Mouse (Mus musculus) brain, embryonic 18.5 days (tissue): ENCODE data around the gene Prmt1.

Source experiments
- DNase-seq: peaks from one replicate; pipeline ENCODE4 v3.0.0-alpha.2; 2012; ENCODE audit warnings: low read depth, low spot score

Gene Prmt1

DNA sequence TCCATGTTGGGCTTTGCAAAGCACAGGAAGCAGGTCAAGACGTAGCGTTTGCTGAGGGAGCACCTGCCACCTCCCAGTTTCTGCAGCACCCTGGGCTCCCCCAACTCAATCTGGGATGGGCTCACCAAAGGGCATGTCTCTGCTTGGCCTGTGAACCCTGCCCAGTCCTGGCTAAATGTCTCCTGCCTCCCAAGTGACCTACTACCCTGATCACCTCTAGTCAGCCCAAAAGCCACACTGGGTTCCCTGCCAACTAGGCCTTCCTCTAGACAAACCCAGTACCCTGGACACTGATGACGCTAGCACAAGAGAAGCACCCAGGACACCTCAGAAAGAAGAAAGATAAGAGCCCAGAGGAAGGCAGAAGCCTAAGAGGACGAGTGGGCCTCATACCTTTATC is 26.5 kb upstream of the Prmt1 start:
- DNase-seq, result no peak

DNA sequence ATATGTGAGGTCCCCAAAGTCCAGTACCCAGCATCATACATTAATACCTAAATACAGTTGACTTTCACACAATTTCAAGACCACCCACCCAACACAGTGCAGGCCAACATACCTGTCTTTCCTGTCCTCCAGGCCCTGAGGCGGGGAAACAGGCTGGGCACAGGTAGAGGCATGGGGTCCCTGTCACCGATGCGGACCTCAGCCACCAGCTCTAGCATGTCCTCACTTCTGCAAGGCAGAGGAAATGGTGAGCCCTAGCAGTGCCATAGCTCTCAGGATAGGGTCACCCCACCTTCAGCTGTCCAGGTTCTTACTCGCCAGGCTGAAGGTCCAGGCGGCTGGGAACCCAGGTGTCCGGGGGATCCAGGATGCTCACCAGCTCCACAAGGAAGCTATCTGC is 25.6 kb upstream of the Prmt1 start:
- no peak for DNase-seq

DNA sequence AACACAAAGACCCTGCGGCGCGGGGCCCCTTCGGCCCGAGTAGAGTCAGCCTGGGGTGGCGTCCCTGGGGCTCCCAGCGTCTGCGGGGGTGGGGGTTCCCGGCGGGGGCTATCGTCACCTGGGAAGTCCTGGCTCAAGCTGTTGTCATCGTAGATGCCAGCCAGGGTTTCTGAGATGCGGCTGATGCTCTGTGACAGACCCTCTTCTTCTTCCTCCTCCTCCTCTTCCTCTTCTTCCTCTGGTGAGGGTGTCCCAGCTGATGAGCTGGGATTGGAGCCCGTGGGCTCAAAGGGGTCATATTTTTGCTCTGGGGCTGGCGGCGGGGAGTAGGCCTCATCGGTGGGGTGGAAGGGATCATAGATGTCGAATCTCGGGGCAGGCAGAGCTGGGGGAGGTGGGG is 22.0 kb upstream of the Prmt1 start:
- DNase-seq, result no peak

DNA sequence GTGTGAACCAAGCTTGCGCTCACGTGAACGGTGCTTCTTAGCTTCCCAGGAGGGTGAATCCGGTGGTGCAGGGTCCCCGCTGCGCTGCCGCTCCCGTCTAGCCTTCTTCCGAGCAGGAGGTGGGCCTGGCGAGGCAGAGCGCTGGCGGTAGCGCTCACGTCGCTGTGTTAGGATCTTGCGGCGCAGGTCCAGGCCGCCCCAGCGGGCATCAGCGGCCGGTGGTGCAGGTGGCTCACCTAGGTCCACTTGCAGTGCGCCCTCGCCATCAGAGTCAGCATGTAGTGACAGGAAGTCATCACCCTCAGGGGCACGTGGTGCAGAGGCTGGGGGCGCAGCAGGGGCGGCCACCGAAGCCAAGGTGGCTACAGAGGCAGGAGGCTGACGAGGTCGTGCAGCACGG is 21.5 kb upstream of the Prmt1 start:
- DNase-seq, result no peak

DNA sequence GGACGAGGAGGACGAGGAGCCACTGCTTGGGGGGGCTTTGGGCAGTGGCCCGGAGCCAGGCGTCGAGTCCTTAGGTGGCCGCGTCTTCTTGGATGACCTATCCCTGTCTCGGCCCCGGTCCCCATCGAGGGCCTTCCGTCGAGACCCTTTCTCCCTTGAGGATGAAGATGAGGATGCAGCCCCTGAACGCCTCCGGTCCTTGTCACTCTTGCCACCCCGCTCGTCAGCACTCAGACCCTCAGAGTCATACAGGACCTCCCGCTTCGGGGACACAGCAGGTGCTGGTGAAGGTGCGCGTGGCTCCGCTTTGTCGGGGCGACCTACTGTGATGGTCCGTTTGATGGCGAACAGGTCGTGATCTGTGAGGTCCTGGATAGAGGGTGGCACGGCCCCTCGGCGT is 20.8 kb upstream of the Prmt1 start:
- DNase-seq, result no peak

DNA sequence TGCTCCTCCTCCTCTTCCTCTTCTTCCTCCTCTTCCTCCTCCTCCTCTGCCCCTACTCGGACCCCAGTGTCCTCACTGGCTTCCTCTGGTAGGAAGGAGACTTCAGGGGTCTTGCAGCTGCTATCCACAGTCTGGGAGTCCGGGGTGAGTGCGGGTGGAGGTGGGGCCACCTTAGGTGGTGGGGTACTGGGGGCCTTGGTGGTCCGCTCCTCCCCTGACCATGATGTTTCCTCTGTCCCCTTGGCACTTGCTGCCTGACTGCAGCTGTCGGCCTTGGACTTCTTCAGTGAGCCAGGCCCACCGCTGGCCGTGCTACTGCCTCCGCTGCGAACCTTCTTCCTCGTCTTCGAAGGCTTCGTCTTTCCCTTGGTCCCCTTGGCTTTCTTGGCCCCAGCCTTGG is 20.1 kb upstream of the Prmt1 start:
- no peak for DNase-seq

DNA sequence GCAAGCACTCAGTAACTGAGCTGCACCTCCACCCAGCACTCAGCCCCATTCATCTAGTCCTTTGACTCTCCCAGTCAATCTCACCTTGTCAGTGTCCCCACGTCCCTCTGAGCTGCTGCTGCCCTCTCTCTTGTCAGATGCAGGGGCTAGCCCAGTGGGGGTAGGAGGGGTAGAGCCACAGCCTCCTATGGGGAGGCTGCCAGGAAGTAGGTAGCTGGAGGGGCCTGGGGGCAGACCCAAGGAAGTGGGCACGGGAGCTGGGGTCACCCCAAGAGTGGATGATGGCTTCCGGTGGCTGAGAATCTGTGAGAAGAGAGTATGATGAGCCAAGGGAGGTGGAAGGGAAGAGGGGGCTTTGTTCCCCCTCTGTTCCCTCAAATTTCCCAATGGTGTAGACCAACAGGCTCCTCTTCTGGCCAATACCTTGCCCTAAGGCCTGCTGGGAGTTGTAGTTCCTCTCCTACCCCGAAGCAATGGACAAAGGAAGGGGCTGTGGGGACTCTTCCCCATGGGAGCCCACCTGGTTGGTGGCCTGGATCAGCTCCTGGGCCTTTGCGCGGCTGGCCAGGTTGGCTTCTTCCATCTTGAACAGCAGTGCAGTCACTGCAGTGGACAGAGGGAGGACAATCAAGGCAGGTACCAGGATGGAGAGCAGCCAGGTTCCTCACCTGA is 19.1 kb upstream of the Prmt1 start:
- DNase-seq, result no peak

DNA sequence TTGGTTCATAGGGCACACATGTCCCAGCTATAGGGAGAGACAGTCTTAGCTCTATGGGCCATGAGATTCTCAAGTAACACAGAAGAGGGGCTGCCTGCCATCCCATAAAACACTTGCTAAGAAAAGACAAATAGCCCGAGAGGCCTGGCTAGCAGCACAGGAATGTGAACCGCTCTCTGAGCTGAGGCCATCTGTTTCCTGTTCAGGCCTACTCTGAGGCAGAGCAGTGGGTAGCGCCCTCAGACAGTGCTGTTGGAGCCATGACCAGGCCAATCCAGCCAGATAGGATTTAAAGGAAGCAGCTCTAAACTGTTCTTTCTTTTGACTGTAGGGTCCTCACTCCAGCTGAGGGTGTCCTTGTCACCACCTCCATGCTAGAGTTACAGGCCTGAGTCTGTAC is 18.2 kb upstream of the Prmt1 start:
- no peak for DNase-seq

DNA sequence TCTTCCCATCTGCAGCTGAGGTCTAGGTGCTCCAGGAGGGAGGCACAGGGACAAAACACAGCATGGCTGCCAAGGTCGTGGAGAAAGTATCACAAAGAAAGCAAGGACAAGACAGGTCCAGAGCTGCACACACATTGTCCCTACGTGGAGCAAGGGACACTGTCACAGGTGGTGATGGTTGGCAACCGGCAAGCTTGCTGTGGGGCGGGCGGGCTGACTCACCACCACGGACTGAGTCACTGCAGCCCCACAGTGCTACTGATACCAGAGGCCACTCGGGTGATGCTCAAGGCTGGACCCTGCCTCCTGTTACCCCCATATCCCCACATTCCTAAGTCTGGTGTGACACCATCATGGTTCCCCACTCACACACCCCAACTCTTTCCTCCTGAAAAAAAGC is 16.1 kb upstream of the Prmt1 start:
- no peak for DNase-seq

DNA sequence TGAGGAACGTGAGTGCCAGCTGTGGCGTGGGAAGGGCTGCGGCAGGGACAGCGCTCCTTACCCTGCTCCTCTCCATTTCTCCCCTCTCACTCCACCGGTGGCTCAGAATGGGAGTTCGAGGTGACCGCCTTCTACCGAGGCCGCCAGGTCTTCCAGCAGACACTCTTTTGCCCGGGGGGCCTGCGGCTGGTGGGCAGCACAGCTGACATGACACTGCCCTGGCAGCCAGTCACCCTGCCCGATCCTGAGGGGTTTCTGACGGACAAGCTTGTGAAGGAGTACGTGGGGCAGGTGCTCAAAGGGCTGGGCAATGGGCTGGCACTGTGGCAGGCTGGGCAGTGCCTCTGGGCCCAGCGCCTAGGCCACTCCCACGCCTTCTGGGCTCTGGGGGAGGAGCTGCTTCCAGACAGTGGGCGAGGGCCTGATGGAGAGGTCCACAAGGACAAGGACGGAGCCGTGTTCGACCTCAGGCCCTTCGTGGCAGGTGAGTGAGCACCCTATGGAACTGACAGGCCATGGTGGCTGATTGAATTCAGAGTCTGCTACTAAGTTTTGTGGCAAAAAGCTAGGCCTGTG is 14.3 kb upstream of the Prmt1 start:
- DNase-seq, result no peak

DNA sequence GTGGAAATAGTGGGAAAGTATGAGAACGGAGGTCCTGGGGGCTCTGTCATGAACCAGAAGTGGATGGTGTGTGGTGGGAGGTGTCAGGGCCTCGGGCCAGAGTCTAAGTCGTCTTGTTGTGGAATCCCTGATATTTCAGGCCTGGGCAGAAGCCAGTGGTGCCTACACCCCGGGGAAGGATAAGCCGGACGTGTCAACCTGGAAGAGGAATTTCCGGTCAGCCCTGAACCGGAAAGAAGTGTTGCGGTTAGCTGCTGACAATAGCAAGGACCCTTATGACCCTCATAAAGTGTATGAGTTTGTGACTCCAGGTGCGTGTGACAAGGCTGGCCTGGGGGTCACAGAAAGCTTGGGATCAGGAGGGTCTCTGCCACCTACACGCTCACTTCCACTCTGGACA is 13.4 kb upstream of the Prmt1 start:
- DNase-seq, result no peak

DNA sequence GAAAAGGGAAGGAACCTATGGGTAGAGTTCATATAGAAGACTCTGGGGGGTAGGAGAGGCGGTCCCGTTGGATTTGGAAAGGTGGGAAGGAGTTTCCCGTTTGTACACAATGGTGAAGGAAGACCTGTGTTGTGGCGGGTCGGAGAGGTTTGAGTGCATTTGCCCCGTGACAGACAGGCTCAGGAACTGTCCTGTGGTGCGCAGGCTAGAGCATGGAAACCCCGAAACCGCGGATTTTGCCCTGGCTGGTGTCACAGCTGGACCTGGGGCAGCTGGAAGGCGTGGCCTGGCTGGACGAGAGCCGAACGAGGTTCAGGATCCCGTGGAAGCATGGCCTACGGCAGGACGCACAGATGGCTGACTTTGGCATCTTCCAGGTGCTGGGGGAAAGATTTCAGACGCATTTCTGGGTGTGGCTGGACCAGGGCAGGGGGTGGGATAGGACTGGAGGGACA is 12.2 kb upstream of the Prmt1 start, which contains the start of gene Bcl2l12:
Bcl2l12 (minus strand) TSS at position 212 of the 455 bp plus-strand sequence.
- DNase-seq, result no peak

DNA sequence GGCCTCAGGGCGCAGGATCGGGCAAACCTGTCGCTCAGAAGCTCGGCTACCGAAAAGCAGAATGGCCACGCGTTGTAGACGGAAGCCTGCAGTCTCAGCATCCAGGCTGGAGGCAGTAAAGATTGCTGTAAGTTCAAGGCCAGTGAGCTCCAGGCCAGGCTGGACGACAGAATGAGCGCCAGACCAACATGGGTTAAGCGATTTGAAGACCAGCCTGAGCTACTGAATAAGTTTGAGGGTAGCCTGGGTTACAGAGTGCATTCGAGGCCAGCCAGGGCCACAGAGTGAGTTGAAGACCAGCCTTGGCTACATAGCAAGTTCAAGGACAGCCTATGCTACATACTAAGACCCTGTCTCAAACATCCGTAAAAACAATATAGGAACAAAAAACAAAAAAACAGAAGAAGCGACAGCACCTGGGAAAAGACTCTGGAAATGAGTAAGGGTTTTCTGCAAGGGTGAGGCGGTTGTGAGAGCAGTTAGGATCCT is 11.6 kb upstream of the Prmt1 start:
- DNase-seq, result no peak

DNA sequence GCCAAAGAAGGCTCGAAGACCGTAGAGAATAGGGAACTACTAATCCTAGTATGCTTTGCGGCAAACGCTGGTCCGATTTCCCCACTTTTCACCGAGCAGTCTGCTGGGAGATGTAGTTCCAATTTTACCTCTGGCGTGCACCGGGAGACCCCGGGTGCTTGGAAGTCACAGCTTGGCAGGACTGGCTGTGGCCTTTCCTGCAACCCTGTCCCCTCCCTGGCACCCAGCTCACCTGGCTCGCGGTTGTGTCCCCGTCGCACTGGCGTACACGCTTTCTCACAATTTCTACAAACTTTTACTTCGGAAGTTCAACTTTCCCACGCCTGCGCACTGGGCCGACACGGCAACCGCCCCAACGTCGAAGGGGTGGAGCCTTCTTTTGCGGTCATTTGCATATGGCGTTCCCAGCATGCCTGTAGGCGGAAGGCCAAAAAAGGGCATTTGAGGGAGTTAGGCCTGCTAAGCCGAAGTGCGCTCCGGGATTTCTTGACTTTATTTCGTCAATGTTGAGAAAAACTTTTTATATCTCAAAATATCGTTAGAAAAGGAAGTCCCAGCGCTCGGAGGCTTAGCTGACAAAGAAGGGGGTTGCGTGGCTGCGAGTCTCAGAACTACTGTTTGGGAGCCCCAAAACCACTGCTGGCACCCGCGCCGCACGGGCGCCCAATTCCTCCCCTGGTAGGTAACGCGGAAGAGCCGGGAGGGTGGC is 11.0 kb upstream of the Prmt1 start, which contains the start of gene Irf3:
Irf3 (plus strand) TSS at position 418 of the 709 bp plus-strand sequence.
- peak; percentile 94 for DNase-seq

DNA sequence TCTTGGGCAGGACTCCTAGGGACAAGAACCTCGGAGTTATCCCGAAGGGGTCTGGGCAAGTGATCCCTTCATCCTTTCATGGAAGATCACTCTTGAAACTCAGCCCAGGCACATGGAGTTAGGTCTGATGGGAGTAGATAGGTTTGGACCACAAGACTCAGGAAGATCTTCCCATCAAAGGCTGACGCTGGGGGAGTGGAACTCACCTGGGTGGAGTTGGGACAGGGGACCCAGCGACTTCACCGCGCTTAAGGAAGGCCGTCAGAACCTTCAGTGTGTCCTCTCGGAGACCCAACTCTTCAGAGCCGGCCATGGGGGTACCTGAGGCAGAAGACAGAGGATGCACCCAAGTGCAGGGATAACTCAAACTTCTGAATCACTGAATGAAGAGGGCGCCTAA is 10.3 kb upstream of the Prmt1 start:
- no peak for DNase-seq

DNA sequence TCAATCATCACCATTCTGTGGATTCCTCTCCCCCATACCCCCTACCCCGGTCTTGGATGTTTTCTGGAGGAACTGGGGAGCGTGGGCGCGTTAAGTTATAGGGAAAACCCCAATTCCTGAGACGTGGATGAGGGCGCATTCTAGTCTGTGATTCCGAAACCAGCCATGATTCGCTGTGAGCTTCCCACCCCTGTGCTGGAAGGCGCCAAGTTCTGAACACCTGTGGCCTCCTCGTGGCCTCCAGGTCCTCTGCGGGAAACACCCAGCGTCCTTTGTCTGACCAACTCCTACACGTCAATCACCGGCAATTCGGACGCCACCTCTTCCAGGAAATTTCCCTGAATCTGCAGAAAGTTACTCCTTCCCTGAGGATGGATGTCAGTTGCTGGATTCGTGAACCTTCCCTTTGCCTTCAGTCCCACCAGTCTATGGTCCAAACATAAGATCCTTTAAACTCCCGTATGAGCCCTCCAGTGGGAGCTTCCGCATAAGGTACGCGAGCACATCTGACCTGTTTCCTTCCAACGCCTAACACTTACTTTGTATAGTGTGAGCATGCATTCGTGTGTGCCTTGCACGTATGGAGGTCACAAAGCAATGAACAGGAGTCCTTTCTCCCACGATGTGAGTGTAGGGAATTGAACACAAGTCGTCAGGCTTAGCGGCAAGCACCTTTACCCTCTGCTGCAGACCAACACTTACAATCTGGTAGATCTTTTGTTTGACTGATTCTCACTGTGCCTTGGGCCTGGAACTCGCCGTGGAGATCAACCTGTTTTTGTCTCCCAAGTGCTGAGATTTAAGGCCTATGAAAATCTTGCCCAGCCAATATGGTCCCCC is 731 bp upstream of the Prmt1 start:
- no peak for DNase-seq

DNA sequence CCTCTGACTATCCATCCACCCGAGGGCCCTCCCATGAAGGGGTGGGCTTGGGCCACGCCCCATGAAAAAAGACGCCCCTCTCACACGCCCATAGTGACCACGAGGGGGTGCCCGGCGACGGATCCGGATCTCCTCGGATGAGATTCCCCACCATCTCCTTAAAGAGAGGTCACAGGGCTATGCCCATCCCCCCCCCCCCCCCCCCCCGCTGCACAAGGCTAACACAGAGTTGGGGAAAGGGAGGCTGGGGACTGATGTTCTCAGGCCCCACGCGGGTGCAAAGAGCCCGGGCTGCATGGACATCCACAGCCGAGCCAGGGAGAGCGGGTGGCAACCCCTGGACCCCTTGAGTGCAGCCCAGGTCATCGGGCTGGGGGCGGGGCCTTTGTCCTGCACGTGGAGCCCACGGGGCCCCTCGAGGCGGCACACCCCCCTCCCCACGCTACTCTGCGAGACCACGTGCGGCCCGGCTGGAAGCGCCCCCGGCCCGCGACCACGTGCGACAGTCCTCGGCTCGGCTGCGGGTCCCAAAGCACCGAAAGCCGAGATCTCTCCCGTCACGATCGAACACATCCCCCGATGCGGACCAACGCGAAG is 675 bp downstream of the Prmt1 start:
- no peak for DNase-seq

DNA sequence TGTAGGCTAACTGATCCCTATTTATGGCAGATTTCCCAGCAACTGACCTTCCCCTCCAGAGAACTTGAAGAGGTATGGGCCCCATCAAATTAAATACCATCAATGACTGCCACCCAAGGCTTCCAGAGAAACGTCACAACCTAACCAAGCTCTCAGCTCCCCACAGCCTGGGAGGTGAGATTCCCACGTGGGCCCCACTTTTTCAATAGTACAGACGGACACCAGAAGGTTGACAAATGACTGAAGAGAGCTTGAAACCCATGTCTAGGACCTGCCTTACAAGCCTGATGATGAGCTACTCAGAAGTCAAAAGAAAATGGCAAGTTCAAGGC is 1.6 kb downstream of the Prmt1 start:
- no peak for DNase-seq

DNA sequence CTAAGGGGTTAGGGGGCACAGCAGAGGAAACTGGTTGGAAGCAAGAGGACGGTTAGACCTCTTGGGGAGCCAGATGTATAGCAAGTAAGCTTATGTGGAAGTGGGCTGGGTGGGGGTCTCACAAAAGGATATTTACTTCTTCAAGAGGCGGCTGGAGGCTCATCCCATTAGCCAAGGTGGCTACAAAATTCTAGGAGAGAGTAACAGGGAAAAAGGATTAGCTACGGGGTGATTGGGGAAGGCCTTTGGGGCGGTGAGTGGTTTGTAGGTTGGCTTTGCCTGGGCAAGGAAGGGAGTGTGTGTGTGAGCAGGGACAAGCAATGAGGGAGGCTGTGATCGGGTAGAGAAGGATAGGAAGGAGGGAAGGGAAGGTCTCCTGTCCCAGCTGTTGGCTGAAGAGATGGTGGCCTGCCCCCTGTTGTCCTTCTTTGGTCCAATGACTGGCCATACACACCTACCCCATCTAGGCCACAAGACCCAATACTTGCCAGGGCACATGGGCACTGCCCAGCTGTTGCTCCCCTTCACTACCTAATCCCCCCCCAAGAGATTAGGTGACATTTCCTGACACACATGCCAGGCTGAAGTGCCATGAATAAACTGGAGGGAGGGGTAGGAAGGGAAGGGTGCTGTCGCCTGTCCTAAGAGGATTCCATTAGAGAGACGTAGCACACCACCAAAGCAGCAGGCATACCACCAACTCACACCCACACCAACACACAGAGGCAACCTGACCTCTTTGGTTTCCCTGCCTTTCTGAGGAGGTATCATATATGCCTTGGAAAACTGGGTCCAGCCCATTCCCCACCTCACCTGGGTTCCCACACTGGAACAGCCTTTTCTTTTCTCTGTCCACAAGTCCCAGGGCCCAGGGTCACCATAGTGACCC is 2.2 kb downstream of the Prmt1 start:
- DNase-seq, result no peak

DNA sequence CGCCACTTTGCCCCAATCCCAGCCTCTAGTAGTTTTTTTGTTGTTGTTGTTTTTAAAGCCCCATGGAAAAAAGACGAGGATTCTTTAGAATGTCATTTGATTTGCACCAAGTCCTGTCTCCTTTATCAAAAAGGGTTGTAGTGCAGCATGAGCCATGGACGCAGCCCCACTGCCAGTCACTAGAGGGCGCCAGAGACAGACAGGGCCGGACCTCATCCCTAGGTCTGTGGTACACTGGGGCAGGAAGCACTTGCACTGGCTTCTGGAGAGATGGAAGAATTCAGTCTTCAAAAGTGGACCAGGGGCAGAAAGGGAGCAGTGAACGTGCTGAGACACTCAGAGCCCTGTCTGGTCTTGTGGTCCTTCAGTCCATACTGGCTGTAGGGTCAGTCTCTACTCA is 3.3 kb downstream of the Prmt1 start:
- DNase-seq, result no peak

DNA sequence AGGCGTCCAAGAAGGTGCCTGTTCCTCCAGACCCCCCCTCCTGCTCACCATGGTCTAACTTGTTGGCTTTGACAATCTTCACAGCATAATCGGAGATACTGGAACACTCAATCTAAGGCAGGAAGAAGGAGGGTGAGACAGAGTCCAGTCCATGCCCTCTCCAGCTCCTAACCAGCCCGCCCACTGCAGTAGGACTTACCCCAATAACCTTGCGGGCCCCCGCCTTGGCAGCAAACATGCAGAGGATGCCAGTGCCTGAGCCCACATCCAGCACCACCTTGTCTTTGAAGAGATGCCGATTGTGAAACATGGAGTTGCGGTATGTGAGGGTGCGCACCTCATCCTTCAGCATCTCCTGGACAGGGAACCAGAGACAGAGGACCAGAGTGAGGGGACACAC is 4.8 kb downstream of the Prmt1 start:
- no peak for DNase-seq
